Mouse (Mus musculus) midbrain, embryonic 16.5 days (tissue): ENCODE data around the gene Polr3b. TPM values are rescaled to one million over a fixed set of nuclear protein-coding genes. Genes with fewer than 3 reads are reported as not detected.

ENCODE experiments used
- ATAC-seq: fragments of 200-750 bp; cut with Nextera tagmentation; 2 replicates; pipeline ENCODE4 v1.8.0; 2017; ENCODE audit warnings: moderate TSS enrichment
- H3K27ac ChIP-seq: fragments of 300-500 bp; sonication (generic); 2 replicates; pipeline ENCODE4 v1.5.1; 2014; ENCODE audit warnings: mild to moderate bottlenecking, low read length, mixed read lengths
- H3K27me3 ChIP-seq: fragments of 300-500 bp; sonication (generic); 2 replicates; pipeline ENCODE4 v1.6.1; 2014; ENCODE audit warnings: low read depth, low read length, mixed read lengths; ENCODE audit not compliant: control insufficient read depth, insufficient read depth
- H3K36me3 ChIP-seq: fragments of 300-500 bp; sonication (generic); 2 replicates; pipeline ENCODE4 v1.6.1; 2014; ENCODE audit warnings: mild to moderate bottlenecking, low read length, moderate library complexity, mixed read lengths; ENCODE audit not compliant: control insufficient read depth, insufficient read depth
- H3K4me1 ChIP-seq: fragments of 300-500 bp; sonication (generic); 2 replicates; pipeline ENCODE4 v1.6.1; 2014; ENCODE audit warnings: mild to moderate bottlenecking, low read length, mixed read lengths; ENCODE audit not compliant: control insufficient read depth, insufficient read depth
- H3K4me2 ChIP-seq: fragments of 300-500 bp; sonication (generic); 2 replicates; pipeline ENCODE4 v1.6.1; 2014; ENCODE audit warnings: mild to moderate bottlenecking, low read length, mixed read lengths
- H3K4me3 ChIP-seq: fragments of 300-500 bp; sonication (generic); 2 replicates; pipeline ENCODE4 v1.5.1; 2014; ENCODE audit warnings: low read depth, mild to moderate bottlenecking, low read length, moderate library complexity, mixed read lengths
- H3K9ac ChIP-seq: fragments of 300-500 bp; sonication (generic); 2 replicates; pipeline ENCODE4 v1.6.1; 2014; ENCODE audit warnings: low read depth, low read length, mixed read lengths
- H3K9me3 ChIP-seq: fragments of 300-500 bp; sonication (generic); replicated peaks from 2 replicates; pipeline ENCODE4 v1.6.1; 2014; ENCODE audit warnings: mild to moderate bottlenecking, low read length, mixed read lengths; ENCODE audit not compliant: control insufficient read depth, poor library complexity, severe bottlenecking
- WGBS: fragments of 180-500 bp; shearing (Covaris S2); extraction: QIAGEN DNeasy Blood & Tissue Kit; methylation state at CpG from one replicate; pipeline ENCODE4 v1.1.7; 2014; 5-methylcytosine and 5-hydroxymethylcytosine counted together
- polyA plus RNA-seq: library from polyadenylated mRNA; unstranded; fragments of >200 nt; fragmentation: Nextera tagmentation; extraction: Ambion mirVana; gene quantifications from 2 replicates; pipeline ENCODE4 v1.2.1, GENCODE M21; 2015

The Polr3b gene
- polyA plus RNA-seq, 1 experiment from 2014 or later = 13.9 TPM

DNA sequence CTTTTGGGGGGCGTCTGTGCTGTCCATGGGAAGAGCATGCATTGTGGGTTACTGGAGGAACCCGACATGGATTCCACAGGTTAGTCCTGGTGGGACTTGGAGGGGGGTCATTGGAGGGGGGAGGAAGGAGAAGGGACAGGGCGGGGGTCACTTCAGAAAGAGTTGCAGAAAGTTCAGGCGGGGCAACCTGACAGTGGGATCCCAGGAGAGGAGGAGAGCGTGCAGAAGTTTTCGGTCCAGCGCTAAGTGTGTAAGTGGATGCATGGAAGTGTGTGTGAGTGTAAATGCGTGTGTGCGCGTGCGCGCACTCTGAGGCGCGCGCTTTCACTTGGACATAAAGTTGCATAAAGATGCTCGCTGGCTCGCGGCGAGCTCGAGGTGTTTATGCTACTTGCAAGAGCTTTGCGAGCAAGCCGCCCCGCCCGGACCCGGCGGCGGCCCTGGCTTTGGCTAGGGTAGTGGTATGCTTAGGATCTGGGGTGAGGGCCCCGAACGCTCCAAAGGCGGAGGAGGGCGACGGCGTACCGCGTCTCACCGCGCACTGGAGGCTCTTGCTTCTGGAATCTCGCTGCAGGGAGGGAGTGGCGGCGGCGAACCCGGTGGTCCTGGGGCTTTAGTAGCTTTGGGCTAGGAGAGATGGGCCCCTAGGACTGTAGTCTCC lies 134.5 kb downstream of the Polr3b start:
- ATAC-seq = no peak
- under 1% methylated on average over 42 of the region's 42 CpGs for WGBS
- Histone ChIP-seq H3K4me3 (peak overlapping the region; percentile 40), H3K27ac (peak overlapping the region; percentile 62), H3K36me3 (no peaks in the 10 kb centered on the region), H3K4me2 (peak overlapping the region; percentile 93), H3K9me3 (no peaks in the 10 kb centered on the region), H3K4me1 (peaks cover 49% of the 10 kb centered on the region), H3K27me3 (peaks cover 25% of the 10 kb centered on the region), H3K9ac (peak overlapping the region; percentile 54)

DNA sequence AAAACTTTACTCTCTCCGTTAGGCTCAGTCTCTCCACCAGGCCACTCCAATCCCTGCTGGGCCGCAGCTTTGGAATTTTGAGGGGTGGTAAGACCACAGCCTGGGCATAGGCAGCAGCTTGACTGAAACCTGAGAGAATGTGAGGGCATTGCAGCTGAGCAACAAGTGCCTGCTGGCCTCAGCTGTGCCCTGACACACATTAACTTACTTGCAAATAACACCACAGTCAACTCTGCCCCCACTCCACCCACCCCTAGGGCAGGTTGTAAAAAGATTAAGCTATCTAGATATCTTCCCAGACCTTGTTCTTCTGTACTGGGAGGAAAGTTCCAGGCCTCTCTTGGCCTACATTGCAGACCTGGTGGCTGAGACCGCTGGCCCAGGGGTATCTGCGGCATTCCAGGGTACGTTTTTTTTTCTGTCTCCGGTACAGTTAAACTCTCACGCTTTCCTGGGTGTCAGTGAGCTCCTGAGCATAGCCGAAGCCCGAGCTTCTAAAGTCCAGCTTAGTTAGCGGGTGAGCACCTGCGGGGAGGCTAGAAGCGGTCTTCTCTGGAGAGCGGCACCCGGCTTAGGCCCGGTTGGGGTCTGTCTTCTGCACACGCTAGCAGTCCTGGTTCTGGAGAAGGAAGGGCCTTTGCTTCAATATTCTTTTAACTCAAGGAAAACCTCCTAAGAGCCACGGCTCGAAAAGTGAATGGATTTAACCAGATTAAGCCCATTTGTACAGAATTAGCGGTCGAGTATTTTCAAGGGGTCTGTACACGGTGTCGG lies 135.5 kb downstream of the Polr3b start:
- Histone ChIP-seq H3K27ac (peak overlapping the region; percentile 40; the same call in 1 of the 2 replicates), H3K9me3 (no peaks in the 10 kb centered on the region), H3K9ac (peak overlapping the region; percentile 1), H3K27me3 (peaks cover 25% of the 10 kb centered on the region), H3K4me3 (peak overlapping the region; percentile 40), H3K4me1 (peaks cover 49% of the 10 kb centered on the region), H3K4me2 (peak overlapping the region; percentile 93), H3K36me3 (no peaks in the 10 kb centered on the region)
- ATAC-seq = no peak
- 6% methylated on average over 22 of the region's 22 CpGs for WGBS

DNA sequence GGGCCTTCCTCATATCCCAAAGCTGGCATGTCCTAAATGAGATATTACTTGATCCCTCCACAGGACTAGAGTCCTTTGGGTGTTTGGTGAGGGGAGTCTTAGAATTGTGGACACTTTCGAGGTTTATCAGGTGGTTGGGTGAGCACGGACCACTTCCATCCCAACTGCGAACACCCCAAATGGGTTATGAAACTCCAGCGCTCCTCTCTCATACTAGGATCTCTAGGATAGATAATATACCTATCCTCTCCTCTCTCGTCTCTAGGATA lies 136.0 kb downstream of the Polr3b start:
- no peaks in the 10 kb centered on the region for H3K36me3 ChIP-seq
- H3K9me3 ChIP-seq = no peaks in the 10 kb centered on the region
- no peak for ATAC-seq
- H3K9ac ChIP-seq = peak overlapping the region; percentile 47
- WGBS = 8% methylated on average over 5 of the region's 5 CpGs
- peaks cover 25% of the 10 kb centered on the region for H3K27me3 ChIP-seq
- H3K4me1 ChIP-seq = peaks cover 49% of the 10 kb centered on the region
- H3K4me2 ChIP-seq = peak overlapping the region; percentile 72
- H3K27ac ChIP-seq = 0 out of 2 replicates have a peak overlapping the region, but pooled peaks have one; percentile 12
- H3K4me3 ChIP-seq = peak overlapping the region; percentile 40

DNA sequence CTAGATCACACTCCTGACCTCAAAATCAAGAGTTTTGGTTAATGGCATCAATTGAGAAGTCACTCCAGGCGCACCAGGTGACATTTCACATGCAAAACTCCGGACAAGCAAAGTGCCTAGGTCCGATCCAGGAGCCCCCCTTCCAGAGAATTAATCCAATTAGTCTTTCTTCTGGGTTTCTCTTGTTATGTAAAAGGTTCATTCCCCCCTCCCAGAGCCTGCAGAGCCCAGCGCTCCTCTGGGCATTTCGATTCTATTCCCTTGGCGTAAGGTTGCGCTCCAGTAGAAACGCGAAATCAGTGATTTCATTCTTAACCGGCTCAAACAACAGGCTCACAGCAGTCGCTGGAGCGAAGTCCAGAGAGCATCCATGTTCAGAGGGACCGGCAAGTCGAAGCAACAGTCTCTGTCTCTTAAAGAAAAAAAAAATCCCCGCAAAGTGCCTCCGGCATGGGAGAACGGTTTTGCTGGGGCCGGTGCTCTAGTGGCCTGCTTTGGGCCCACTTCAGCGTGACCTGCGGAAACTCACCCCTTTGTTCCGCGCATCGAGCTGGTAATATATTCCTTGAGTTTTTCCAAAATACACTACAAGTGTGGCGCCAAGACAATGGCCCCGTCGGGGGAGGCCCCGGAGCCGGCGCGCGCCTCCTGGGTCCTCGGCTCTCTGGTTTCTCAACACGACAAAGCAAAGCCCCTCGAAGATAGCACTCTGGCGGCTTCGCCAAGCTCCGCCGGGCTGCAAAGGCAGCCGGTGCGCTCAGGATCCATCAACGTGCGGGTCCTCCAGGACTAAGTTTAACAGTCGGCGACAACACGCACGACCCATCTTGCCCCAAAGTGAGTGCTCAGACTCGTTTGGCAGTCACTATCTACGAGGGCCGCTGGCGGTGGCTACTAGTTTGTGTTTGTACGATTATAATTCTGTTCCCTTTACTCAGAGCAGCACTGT lies 136.7 kb downstream of the Polr3b start:
- Histone ChIP-seq H3K36me3 (no peaks in the 10 kb centered on the region), H3K4me1 (peaks cover 49% of the 10 kb centered on the region), H3K27ac (peak overlapping the region; percentile 32), H3K27me3 (peaks cover 25% of the 10 kb centered on the region), H3K4me3 (peak overlapping the region; percentile 40), H3K4me2 (peak overlapping the region; percentile 72), H3K9ac (peak overlapping the region; percentile 47), H3K9me3 (no peaks in the 10 kb centered on the region)
- 3% methylated on average over 51 of the region's 51 CpGs for WGBS
- ATAC-seq = no peak

DNA sequence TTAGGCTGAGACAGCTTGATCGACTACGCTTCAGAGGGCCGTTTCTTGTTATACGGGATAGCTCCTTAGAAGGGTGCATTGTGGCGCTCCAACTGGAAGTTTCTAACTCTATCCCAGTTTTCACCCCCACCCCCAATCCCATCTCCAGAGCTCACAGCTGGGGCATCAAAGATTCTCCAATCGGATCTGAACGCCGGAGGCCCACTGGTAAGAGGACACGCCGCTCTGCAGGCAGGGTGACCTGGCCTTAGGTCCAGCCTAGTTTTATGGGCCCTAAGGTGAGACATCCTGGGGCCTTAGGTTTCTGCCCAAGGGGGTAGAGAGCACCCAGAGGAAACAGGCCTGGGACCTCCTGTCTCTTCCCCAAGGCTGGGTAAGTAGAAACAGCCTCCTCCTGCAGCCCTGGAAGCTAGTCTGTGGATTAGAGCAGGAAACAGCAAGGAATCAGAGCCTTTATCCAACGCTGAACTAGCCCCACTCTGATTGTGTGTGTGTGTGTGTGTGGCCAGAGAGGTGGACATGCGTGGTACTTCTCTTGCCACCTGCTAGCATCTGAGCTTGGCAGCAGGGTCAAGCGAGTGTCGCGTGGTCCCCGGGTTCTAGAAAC lies 137.5 kb downstream of the Polr3b start:
- Histone ChIP-seq H3K4me2 (peak overlapping the region; percentile 72), H3K9me3 (no peaks in the 10 kb centered on the region), H3K4me1 (peaks cover 45% of the 10 kb centered on the region), H3K27ac (peak overlapping the region; percentile 47; the same call in 1 of the 2 replicates), H3K4me3 (peak overlapping the region; percentile 40), H3K27me3 (peaks cover 21% of the 10 kb centered on the region), H3K36me3 (no peaks in the 10 kb centered on the region), H3K9ac (peak overlapping the region; percentile 33)
- ATAC-seq = peak; percentile 16; the same call in 1 of the 2 replicates
- 8% methylated on average over 16 of the region's 16 CpGs for WGBS

DNA sequence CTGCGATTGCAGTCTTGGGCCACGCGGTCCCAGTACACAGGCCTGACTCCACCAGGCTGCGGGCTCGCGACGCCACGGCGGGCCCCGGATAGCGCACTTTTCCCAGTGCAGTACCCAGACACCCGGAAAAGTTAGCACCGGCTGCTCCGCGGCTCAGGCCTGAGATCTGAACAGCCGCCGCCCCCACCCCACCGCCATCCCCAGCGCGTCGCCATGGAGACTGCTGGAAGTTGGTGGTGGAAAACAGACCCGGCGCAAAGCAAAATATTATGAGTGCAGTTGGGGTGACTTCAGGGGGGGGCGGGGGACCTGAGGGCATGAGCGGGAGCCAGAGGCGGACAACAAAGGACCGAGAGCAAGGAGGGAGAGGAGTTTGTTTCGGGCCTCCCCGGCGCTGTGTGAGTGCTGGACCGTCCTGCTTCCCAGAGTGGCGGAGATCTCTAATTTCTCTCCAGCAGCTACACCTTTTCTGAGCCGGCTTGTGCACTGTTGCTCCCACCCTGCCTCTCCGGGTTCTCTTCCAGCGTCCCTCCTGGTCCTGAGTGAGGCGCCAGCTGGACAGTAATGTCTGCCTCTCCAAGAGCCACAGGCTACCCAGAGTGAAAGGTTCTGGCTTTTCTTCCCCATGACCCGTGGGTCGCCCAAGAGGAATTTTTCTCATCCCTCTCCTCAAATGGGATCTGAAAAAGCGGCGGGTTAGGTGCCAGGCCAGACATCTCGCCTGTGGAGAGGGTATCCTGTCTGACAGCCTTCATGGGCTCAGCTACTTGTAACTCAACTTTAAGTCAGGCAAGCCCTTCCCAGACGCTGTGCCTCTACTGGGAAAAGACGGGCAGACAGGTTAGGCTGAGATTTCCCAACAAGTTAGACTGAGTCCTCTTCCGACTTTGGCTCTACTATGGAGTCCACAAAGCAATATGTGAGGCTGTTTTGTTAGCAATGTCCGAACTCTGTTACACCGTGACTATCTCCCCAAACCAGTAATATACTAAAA lies 138.3 kb downstream of the Polr3b start:
- Histone ChIP-seq H3K27me3 (peaks cover 21% of the 10 kb centered on the region), H3K4me3 (peak overlapping the region; percentile 40), H3K4me2 (peak overlapping the region; percentile 72), H3K27ac (peak overlapping the region; percentile 47; the same call in 1 of the 2 replicates), H3K4me1 (peaks cover 37% of the 10 kb centered on the region), H3K9ac (peak overlapping the region; percentile 33), H3K9me3 (no peaks in the 10 kb centered on the region), H3K36me3 (no peaks in the 10 kb centered on the region)
- ATAC-seq = peak; percentile 73
- whole genome bisulfite sequencing = 6% methylated on average over 43 of the region's 46 CpGs

DNA sequence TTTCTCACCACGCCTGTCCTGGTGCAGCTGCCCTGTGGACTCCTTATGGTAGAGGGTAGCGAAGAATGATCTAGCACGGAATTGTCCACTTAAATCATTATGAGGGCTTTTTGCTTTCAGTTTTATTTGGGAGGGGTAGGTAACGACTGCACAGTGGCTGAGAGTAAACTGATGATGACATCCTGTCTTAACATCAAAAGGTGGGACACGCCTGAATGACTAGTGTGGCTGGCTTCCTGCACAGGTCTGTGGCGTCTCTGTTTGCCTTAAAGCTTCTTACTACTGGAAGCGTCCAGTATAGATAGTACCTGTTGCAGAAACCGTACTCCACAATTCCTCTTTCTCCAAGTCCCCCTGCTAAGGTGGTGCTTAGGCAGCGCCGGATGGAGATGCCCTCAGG lies 146.7 kb downstream of the Polr3b start:
- Histone ChIP-seq H3K9ac (no peak overlapping the region), H3K27ac (no peak overlapping the region), H3K4me3 (no peak overlapping the region), H3K4me1 (no peaks in the 10 kb centered on the region), H3K27me3 (no peaks in the 10 kb centered on the region), H3K9me3 (no peaks in the 10 kb centered on the region), H3K4me2 (no peak overlapping the region), H3K36me3 (no peaks in the 10 kb centered on the region)
- 84% methylated on average over 10 of the region's 10 CpGs for WGBS
- ATAC-seq = no peak
